Mouse (Mus musculus): ENCODE data around the gene Itga9. TPM values are rescaled to one million over a fixed set of nuclear protein-coding genes. Genes with fewer than 3 reads are reported as not detected.

Itga9 gene
- 12.2 and 13.1 TPM in 2 replicates for polyA plus RNA-seq (2015; fragmentation: Nextera tagmentation; extraction: Ambion mirVana)

DNA sequence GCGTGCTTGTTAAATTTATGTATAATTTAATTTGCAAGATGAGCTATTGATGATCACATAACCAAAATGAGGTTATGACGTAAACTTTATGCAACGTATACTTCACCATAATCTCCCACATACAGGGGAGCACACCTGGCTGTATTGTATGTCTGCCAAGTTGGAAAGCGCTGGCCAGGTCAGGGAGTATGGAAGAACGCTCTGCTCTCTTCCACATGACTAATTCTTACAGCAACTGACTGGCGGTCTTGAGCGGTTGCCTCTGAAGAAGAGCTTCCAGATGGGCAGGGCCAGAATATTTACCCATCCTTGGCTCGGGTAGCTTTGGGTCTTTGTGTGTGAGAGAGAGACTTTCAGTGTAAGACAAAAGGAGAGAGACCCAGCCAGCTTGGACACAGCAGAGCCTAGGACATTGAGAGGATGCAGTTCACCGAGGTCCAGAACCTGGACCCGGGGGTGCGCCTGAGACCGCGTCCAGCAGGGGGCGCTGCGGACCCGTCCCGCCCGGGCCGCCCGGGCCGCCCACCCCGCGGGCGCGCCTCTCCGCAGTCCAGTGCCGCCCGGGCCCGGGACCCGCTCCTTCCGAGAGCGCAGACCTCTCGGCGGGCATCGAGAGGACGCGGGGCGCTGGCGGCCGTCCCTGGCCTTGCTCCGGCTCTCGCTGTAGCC, at the start of gene Itga9:
TSS of gene Itga9 (plus strand) at position 543 of the 669 bp plus-strand sequence.
- peak within 1 kb of the TSS; percentile 78 for H3K4me3 ChIP-seq (replicated peaks)
- H3K27ac ChIP-seq = peak within 1 kb of the TSS; percentile 56
- no peaks in the 10 kb centered on the region for H3K9me3 ChIP-seq
- no peaks in the 10 kb centered on the region for H3K36me3 ChIP-seq
- peak within 1 kb of the TSS; percentile 96 for H3K4me2 ChIP-seq (replicated peaks)
- no peaks in the 10 kb centered on the region; the same call in 1 of the 2 replicates for H3K27me3 ChIP-seq (replicated peaks)
- peak; percentile 92 for ATAC-seq
- H3K4me1 ChIP-seq (replicated peaks) = peaks cover 14% of the 10 kb centered on the region
- 10% methylated on average over 42 of the region's 42 CpGs for WGBS
- peak within 1 kb of the TSS; percentile 81 for H3K9ac ChIP-seq

DNA sequence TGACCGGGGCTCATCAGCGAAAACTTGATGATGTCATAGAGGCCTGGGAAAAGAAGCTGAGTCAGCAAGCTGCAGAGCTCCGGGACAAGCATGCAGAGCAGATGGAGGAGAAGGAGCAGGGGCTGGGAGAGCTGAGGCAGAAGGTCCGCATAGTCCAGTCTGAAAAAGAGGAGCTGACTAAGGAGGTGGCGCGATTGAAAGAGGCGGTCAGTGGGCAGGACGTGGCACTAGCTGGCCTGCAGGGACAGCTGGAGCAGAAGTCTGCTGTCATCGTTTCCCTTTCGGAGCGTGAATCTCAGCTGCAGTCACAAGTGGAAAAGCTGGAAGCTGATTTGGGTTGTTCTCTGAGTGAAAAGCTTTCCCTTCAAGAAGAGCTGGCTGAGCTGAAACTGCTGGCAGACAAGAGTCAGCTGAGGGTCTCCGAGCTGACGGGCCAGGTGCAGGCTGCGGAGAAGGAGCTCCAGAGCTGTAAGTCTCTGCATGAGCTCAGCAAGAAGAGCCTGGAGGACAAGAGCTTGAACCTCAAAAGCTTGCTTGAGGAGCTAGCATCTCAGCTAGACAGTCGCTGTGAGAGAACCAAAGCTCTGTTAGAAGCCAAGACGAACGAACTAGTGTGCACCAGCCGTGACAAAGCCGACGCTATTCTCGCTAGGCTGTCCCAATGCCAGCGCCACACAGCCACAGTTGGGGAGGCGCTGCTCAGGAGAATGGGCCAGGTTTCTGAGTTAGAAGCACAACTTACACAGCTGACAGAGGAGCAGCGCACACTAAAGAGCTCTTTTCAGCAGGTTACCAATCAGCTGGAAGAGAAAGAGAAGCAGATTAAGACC, 49.3 kb upstream of the Itga9 start:
- ATAC-seq = no peak
- Histone ChIP-seq H3K9ac (no peak overlapping the region), H3K9me3 (no peaks in the 10 kb centered on the region), H3K4me1 (replicated peaks) (no peaks in the 10 kb centered on the region), H3K27me3 (replicated peaks) (no peaks in the 10 kb centered on the region), H3K27ac (no peak overlapping the region), H3K4me2 (replicated peaks) (no peak overlapping the region), H3K4me3 (replicated peaks) (no peak overlapping the region), H3K36me3 (peaks cover 56% of the 10 kb centered on the region)
- 86% methylated on average over 24 of the region's 24 CpGs for WGBS

DNA sequence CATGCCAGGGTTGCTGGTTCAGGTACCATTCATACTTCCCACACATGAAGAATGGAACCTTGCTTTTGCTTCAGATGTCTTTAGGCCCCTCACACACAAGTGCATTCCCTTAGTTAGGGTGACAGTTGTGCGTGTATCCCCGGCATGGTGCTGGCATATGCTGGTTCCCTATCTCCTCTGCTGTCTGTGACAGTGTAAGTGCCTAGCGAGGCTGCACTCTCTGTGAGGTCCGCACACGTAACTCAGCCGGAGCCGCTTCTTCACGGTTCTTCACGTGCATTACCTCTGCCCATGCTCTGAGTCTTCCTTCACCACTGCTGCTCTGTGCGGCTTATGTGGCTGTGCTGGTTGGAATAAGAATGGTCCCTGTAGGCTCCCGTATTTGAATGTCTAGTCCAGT, 43.1 kb upstream of the Itga9 start:
- Histone ChIP-seq H3K36me3 (peaks cover 39% of the 10 kb centered on the region), H3K27ac (no peak overlapping the region), H3K9ac (no peak overlapping the region), H3K9me3 (no peaks in the 10 kb centered on the region), H3K4me3 (replicated peaks) (no peak overlapping the region), H3K4me1 (replicated peaks) (no peaks in the 10 kb centered on the region), H3K27me3 (replicated peaks) (no peaks in the 10 kb centered on the region), H3K4me2 (replicated peaks) (no peak overlapping the region)
- whole genome bisulfite sequencing = 95% methylated on average over 11 of the region's 11 CpGs
- no peak for ATAC-seq

DNA sequence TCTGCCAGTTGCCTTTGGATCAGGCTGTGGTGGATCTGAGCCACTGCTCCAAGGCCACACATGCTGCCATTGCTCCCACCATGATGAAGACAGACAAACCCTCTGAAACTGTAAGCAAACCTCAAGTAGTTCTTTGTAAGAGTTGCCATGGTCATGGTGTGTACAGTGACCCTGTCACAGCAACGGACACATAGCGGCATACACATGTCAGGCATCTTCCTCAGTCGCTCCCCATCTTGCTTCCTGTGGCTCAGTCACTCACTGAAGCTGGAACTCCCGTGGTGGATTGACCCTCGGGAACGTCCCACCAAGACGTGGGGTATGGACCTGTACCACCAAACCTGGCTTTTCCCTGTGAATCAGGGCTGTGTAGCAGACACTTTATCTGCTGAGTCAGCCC, 42.6 kb upstream of the Itga9 start:
- Histone ChIP-seq H3K4me3 (replicated peaks) (no peak overlapping the region), H3K9ac (no peak overlapping the region), H3K9me3 (no peaks in the 10 kb centered on the region), H3K36me3 (peaks cover 34% of the 10 kb centered on the region), H3K27ac (no peak overlapping the region), H3K4me2 (replicated peaks) (no peak overlapping the region), H3K4me1 (replicated peaks) (no peaks in the 10 kb centered on the region), H3K27me3 (replicated peaks) (no peaks in the 10 kb centered on the region)
- WGBS = 91% methylated on average over 7 of the region's 7 CpGs
- no peak for ATAC-seq

DNA sequence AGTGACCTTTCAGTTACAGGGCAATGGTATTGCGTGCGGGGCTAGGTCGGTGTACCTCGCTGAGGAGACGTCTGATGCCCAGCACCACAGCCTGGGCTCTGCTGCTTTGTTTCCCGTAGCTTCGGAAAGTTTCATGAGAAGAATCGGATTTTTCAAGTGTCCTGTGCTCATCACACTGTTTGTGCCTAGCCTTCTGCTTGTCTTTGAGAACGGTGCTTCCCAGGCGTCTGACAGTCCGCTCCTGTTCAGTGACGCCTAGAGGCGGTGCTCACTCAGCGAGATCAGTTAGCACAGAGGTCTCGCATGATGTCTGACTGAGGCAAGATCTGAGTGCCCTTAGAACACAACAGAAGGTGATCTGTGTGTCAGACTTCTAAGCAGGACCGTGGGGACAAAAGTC, 41.8 kb upstream of the Itga9 start:
- WGBS = 89% methylated on average over 16 of the region's 16 CpGs
- no peak overlapping the region for H3K4me2 ChIP-seq (replicated peaks)

DNA sequence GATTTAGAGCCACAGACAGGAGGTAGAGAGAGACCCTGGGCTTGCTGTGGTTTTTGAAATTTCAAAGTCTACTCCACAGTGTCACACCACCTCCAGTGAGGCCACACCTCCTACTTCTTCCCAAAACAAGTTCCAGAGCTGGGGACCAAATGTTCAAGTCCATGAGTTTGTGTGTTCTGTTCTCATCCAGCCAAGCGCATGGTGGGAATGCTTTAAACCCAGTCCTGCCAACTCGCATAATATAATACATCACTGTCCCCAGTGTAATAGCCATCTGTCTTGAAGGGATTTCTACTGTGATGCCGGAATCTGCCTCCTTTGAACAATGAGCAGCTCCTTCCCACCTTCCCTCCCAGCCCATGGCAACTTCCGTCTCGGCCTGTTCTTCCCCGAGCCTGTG, 37.2 kb upstream of the Itga9 start:
- no peak overlapping the region for H3K4me3 ChIP-seq (replicated peaks)
- peaks cover 21% of the 10 kb centered on the region for H3K36me3 ChIP-seq

More for the DNA sequence above, 41.8 kb upstream of the Itga9 start:
- Histone ChIP-seq H3K4me3 (replicated peaks) (no peak overlapping the region), H3K9ac (no peak overlapping the region), H3K9me3 (no peaks in the 10 kb centered on the region), H3K27me3 (replicated peaks) (no peaks in the 10 kb centered on the region), H3K36me3 (peaks cover 37% of the 10 kb centered on the region), H3K27ac (no peak overlapping the region), H3K4me1 (replicated peaks) (no peaks in the 10 kb centered on the region)
- ATAC-seq = no peak

DNA sequence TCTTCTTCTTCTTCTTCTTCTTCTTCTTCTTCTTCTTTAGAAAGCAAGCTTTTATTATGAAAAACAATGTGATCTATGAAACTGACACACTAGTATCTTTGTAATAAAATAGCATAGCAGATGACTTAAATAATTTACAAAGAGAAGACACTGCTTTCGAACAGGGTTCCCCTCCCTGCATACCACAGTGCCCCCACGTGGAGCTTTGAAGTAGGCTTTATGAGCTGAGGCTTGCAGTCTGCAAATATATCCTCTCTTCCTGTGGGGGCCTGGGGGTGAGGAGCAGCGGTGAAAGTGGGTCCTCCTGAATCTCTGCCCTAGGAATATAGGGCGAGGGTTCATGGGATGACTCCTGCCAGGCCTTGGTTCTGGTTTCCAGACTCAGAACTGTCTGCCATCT, 35.6 kb upstream of the Itga9 start:
- H3K9me3 ChIP-seq = no peaks in the 10 kb centered on the region
- WGBS = 76% methylated on average over 4 of the region's 4 CpGs
- H3K27me3 ChIP-seq (replicated peaks) = no peaks in the 10 kb centered on the region
- H3K36me3 ChIP-seq = peaks cover 22% of the 10 kb centered on the region
- no peak overlapping the region for H3K9ac ChIP-seq
- no peak overlapping the region for H3K4me3 ChIP-seq (replicated peaks)
- H3K4me2 ChIP-seq (replicated peaks) = no peak overlapping the region
- H3K4me1 ChIP-seq (replicated peaks) = no peaks in the 10 kb centered on the region
- no peak for ATAC-seq
- H3K27ac ChIP-seq = no peak overlapping the region

More for the DNA sequence above, 37.2 kb upstream of the Itga9 start:
- Histone ChIP-seq H3K9ac (no peak overlapping the region), H3K4me1 (replicated peaks) (no peaks in the 10 kb centered on the region), H3K27ac (no peak overlapping the region), H3K9me3 (no peaks in the 10 kb centered on the region), H3K27me3 (replicated peaks) (no peaks in the 10 kb centered on the region), H3K4me2 (replicated peaks) (no peak overlapping the region)
- ATAC-seq = no peak
- 91% methylated on average over 6 of the region's 6 CpGs for WGBS

DNA sequence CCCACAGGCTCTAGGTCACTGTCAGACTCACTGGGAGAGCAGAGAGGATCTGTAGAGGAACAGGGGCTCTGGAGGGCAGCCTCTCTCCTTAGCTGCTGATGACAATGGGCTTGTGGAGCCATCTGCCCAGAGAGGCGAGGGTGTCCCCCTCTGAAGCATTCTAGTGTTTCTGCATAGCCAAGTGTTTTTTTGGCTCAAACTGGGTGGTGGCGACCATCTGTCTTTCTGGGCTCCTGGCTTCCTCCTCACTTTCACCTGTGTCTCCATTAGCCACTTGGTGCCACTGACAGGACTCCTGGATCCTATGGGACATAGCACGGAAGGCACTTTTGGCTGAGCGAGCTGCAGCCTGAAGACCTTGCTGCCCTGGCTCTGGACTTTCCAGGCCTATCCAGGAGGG, 34.8 kb upstream of the Itga9 start:
- Histone ChIP-seq H3K4me2 (replicated peaks) (no peak overlapping the region), H3K9me3 (no peaks in the 10 kb centered on the region), H3K4me1 (replicated peaks) (no peaks in the 10 kb centered on the region), H3K9ac (no peak overlapping the region), H3K27ac (no peak overlapping the region), H3K36me3 (peaks cover 25% of the 10 kb centered on the region), H3K4me3 (replicated peaks) (no peak overlapping the region), H3K27me3 (replicated peaks) (no peaks in the 10 kb centered on the region)
- 82% methylated on average over 4 of the region's 4 CpGs for WGBS
- ATAC-seq = no peak

DNA sequence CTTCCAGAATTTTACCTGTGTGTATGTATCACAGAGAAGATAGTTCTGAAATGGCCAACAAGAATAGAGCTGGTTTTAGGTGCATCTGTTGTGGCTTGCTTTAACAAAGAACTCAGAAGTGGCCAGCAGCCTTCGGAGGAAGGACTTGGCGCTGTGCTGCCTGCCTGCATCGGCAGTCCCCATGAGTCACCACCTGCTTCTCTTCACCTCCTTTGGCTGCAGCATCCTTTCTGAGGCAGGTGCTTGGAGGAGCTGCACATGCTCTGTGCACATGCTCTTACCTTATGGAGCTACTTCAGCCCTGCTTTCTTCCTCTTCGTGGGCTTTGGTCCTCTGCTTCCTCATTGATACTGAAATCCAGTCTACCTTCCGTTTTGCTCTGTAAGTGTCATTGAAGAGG, 31.6 kb upstream of the Itga9 start:
- H3K36me3 ChIP-seq = peaks cover 21% of the 10 kb centered on the region
- no peaks in the 10 kb centered on the region for H3K9me3 ChIP-seq
- no peak for ATAC-seq
- H3K27me3 ChIP-seq (replicated peaks) = no peaks in the 10 kb centered on the region
- H3K27ac ChIP-seq = no peak overlapping the region
- no peak overlapping the region for H3K4me2 ChIP-seq (replicated peaks)
- no peak overlapping the region for H3K4me3 ChIP-seq (replicated peaks)
- 91% methylated on average over 5 of the region's 5 CpGs for WGBS
- no peak overlapping the region for H3K9ac ChIP-seq
- no peaks in the 10 kb centered on the region for H3K4me1 ChIP-seq (replicated peaks)

DNA sequence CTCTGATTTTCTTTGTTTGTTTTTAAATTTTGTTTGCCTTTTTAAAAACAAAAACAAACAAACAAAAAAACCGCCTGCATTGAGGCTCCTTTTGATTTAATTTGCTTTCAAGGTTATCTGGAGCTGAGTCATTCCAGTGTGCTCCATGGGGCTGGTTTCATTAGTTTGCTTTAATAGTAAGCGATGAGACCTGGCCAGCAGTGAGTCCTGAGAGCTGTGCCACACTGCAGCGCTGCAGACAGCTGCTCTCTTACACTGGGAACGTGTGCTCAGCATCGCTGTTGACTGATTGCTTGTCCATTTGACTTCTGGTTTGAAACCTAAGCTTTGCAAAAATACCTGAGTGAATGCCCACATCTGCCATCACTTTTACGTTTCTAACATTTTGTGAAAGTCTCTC, 26.1 kb upstream of the Itga9 start:
- no peak overlapping the region for H3K9ac ChIP-seq
- peaks cover 22% of the 10 kb centered on the region for H3K36me3 ChIP-seq
- no peak for ATAC-seq
- no peak overlapping the region for H3K27ac ChIP-seq
- 69% methylated on average over 6 of the region's 6 CpGs for WGBS
- H3K9me3 ChIP-seq = no peaks in the 10 kb centered on the region
- H3K4me2 ChIP-seq (replicated peaks) = no peak overlapping the region
- H3K27me3 ChIP-seq (replicated peaks) = no peaks in the 10 kb centered on the region
- H3K4me1 ChIP-seq (replicated peaks) = no peaks in the 10 kb centered on the region
- H3K4me3 ChIP-seq (replicated peaks) = no peak overlapping the region

DNA sequence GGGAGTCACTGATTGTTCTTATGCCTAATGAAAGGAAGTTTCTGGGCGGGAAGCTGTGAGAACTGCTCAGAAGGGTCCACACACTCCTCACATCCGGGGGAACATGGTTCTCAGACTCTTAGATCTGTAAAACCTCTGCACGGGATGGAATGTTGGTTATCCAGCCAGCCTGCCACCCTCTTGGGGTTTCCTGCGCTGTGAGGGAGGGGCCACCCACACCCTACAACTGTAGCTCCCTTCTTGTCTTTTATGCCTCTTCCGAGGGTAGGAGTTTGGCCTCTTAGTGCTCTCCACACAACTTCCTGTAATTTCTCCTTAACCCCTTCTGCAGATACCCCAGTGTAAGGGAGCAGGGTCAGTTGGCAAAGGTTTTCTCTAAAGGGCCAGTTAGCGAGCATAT, 23.7 kb upstream of the Itga9 start:
- ATAC-seq = no peak

DNA sequence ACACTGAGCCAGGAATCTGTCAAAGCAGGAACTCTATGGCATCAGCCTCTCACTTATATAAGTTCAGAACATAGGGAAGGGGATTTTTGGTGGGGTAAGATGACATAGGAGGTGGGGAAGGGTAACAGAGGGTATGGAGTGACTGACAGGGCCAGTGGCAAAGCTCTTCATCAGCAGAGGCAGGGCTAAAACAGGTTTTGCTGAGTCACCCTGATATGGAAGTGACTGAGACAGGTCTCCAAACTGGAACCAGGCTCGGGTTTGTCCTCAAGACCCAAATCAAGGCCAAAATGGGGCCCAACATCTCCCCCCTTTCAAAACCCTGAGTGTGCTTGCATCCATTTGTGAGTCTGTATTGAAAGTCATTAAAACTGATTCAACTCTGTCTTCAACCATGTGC, 21.7 kb upstream of the Itga9 start:
- Histone ChIP-seq H3K4me1 (replicated peaks) (0 out of 2 replicates have a peak, but pooled peaks cover 3% of the 10 kb centered on the region), H3K27me3 (replicated peaks) (no peaks in the 10 kb centered on the region), H3K9me3 (no peaks in the 10 kb centered on the region), H3K36me3 (peaks cover 12% of the 10 kb centered on the region), H3K9ac (no peak overlapping the region), H3K4me3 (replicated peaks) (no peak overlapping the region), H3K27ac (no peak overlapping the region), H3K4me2 (replicated peaks) (no peak overlapping the region)
- 90% methylated on average over 1 of the region's 1 CpGs for WGBS
- ATAC-seq = no peak

More for the DNA sequence above, 23.7 kb upstream of the Itga9 start:
- Histone ChIP-seq H3K9ac (no peak overlapping the region), H3K4me2 (replicated peaks) (no peak overlapping the region), H3K4me3 (replicated peaks) (no peak overlapping the region), H3K27ac (no peak overlapping the region), H3K27me3 (replicated peaks) (no peaks in the 10 kb centered on the region), H3K36me3 (peaks cover 17% of the 10 kb centered on the region), H3K9me3 (no peaks in the 10 kb centered on the region), H3K4me1 (replicated peaks) (no peaks in the 10 kb centered on the region)
- 68% methylated on average over 6 of the region's 6 CpGs for WGBS

All from intestine, embryonic 15.5 days (tissue).